Mouse (Mus musculus) monocyte, adult 59 days (primary cell): ENCODE data around the gene Baz2b. TPM values are rescaled to one million over a fixed set of nuclear protein-coding genes. Genes with fewer than 3 reads are reported as not detected.

Experiments used
- total RNA-seq, 2 experiments: library from RNA; stranded (reverse); gene quantifications; one replicate each; pipeline ENCODE4 v1.2.4; 2023

The Baz2b gene
- 100 to 1,000 TPM; 134 to 141 TPM for total RNA-seq

DNA sequence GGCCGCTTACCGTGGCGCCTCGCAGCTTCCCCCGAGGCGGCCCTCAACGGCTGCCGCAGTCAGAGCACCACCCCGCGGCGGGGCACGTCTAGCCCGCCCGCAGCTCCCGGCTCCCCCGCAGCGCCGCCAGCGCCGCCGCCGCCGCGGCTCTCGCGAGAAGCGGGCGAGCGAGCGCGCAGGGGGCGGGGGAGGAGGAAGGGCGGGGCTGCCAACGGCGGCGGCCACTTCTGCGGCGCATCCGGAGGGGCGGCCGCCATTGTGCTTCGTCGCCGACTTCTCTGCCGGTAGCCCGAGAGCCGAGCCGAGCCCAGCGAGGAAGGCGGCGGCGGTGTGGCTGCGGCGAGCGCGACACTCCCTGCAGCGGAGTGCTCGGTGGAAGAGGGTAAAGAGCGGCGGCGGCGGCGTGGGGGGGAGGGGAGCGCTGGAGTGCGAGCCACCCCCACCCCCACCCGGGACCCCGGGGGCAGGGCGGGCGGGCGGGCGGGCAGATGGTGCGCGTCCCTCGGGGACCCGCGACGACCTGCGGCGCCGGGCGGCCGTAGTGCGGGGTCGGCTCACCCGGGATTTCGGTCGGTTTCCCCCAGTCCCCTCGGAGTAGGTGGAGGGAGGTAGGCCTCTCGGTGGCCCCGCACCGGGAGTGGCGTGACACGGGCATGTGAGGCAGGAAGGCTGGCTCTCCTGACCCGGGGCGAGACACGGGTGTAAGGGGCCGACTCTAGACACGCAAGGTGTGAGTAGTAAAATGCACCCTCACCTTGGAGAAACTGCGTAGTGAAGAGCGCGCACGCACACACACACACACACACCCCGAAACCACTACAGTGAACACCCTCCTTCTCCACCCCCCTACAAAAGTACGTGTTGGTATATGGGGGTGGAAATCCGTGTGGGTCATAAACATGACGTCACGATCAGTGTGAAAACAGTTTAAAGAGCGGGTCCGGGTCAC, at the start of gene Baz2b, which contains the start of gene March7:
TSS of gene Baz2b (minus strand) at position 137 of the 949 bp plus-strand sequence.
TSS of gene March7 (plus strand) at position 185 of the 949 bp plus-strand sequence.

GRCm38 (mm10) chr2:59881831-59882741, 327.6 kb downstream of the Baz2b start, which contains the start of gene Wdsub1:
Gene Wdsub1, minus strand, starts transcription at chr2:59882591.

Other genes with a start within 250 kb of the Baz2b start
- gene March7, start within 50 bp of the Baz2b start, total RNA-seq: 100 to 1,000 TPM; 110 to 111 TPM
- 100 to 1,000 TPM; 103 to 105 TPM for gene Cd302, start 74.6 kb upstream of the Baz2b start, total RNA-seq
- gene Ly75, start 173.5 kb upstream of the Baz2b start, total RNA-seq: 1 to 10 TPM; 1.1 TPM